Mouse (Mus musculus) hindbrain, embryonic 15.5 days (tissue): ENCODE data around the gene Rbfox1. TPM values are rescaled to one million over a fixed set of nuclear protein-coding genes. Genes with fewer than 3 reads are reported as not detected.

Source experiments
- ATAC-seq: fragments of 200-750 bp; cut with Nextera tagmentation; 2 replicates; pipeline ENCODE4 v1.8.0; 2017; ENCODE audit warnings: low read depth, moderate number of reproducible peaks, moderate TSS enrichment; ENCODE audit not compliant: low FRiP score
- H3K27ac ChIP-seq: fragments of 300-500 bp; sonication (generic); replicated peaks from 2 replicates; pipeline ENCODE4 v1.5.1; 2015; ENCODE audit warnings: mild to moderate bottlenecking, inconsistent platforms
- H3K27me3 ChIP-seq: fragments of 300-500 bp; sonication (generic); 2 replicates; pipeline ENCODE4 v1.6.1; 2015; ENCODE audit warnings: control low read depth, inconsistent platforms
- H3K36me3 ChIP-seq: fragments of 300-500 bp; sonication (generic); 2 replicates; pipeline ENCODE4 v1.6.1; 2015; ENCODE audit warnings: control low read depth, inconsistent platforms
- H3K4me1 ChIP-seq: fragments of 300-500 bp; sonication (generic); replicated peaks from 2 replicates; pipeline ENCODE4 v1.6.1; 2015; ENCODE audit warnings: control low read depth, inconsistent platforms
- H3K4me2 ChIP-seq: fragments of 300-500 bp; sonication (generic); 2 replicates; pipeline ENCODE4 v1.6.1; 2015; ENCODE audit warnings: moderate library complexity, mild to moderate bottlenecking, inconsistent platforms
- H3K4me3 ChIP-seq: fragments of 300-500 bp; sonication (generic); 2 replicates; pipeline ENCODE4 v1.5.1; 2015; ENCODE audit warnings: mild to moderate bottlenecking, inconsistent platforms
- H3K9ac ChIP-seq: fragments of 300-500 bp; sonication (generic); 2 replicates; pipeline ENCODE4 v1.6.1; 2015; ENCODE audit warnings: inconsistent platforms
- H3K9me3 ChIP-seq: fragments of 300-500 bp; sonication (generic); 2 replicates; pipeline ENCODE4 v1.6.1; 2016; ENCODE audit warnings: control low read depth, inconsistent platforms
- WGBS: fragments of 180-500 bp; shearing (Covaris S2); methylation state at CpG from one replicate; pipeline ENCODE4 v1.1.7; 2015; 5-methylcytosine and 5-hydroxymethylcytosine counted together
- polyA plus RNA-seq: library from polyadenylated mRNA; unstranded; fragments of >200 nt; fragmentation: Nextera tagmentation; extraction: Ambion mirVana; gene quantifications from 2 replicates; pipeline ENCODE4 v1.2.1, GENCODE M21; 2015

Rbfox1 gene
- polyA plus RNA-seq, 1 experiment from 2014 or later = 254 TPM

DNA sequence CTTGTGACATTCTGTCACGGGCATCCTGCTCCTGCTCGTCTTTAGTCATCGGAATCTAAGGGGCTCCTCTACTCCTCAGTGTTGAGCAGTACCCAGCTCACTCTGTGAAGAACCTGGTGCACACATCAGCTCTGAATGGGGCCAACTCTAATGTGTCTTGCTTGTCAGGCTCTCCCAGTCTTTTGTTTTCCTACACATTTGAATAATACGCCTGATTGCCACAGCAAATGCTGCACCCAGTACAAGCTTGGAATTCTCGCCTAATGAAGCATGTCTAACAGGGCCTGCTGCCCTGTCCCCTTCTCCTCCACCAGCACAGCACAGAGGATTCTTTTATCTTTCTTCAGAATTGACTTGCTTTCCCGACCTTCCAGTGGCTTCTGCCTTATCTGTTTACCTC, 1261.3 kb downstream of the Rbfox1 start:
- H3K36me3 ChIP-seq = no peaks in the 10 kb centered on the region
- no peak overlapping the region for H3K4me2 ChIP-seq
- no peaks in the 10 kb centered on the region for H3K27me3 ChIP-seq
- peak; percentile 45; the same call in 1 of the 2 replicates for ATAC-seq
- 11% methylated on average over 6 of the region's 6 CpGs for WGBS
- H3K4me1 ChIP-seq = peaks cover 61% of the 10 kb centered on the region
- H3K9ac ChIP-seq = no peak overlapping the region
- no peak overlapping the region for H3K4me3 ChIP-seq
- H3K27ac ChIP-seq = peak overlapping the region; percentile 47
- H3K9me3 ChIP-seq = no peaks in the 10 kb centered on the region

- 57% methylated on average over 2 of the region's 2 CpGs for WGBS
- no peak for ATAC-seq
- H3K4me1 ChIP-seq = peaks cover 61% of the 10 kb centered on the region
Measured at GRCm38 (mm10) chr16:7147884-7148283, 1262.7 kb downstream of the Rbfox1 start.

DNA sequence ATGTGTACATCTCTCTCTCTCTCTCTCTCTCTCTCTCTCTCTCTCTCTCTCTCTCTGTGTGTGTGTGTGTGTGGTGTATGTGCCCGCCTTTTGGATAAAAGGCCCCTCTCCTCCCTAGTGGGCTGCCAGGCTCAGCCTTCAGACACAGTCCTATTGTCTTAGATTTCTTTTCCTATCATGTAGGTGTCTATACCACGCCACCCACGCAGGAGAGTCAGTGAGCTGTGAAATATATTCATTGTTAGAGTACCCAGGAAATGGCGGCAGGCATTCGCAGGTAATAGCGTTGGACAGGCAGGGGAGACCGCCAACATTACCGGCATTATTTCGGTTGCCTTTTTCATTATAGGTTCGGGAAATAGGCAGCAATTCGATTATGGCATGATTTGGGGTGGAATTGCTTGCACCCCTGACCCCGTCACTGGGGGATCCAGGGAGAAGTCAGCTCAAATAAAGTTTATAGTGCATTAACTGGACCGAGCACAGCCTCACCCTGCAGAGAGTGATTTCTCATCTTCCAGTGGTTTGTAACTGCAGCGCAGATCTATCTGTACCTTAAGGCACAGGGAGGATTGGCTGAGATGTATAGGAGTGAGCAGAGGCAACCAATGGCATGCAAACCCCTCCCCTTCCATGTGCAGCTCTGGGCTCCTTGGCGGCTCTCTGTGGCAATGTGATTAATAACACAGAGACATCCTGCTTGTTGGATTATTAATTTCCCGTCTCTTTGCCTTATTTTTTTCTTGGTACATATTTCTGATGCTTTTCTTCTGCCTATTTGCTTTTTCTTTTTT, 1264.1 kb downstream of the Rbfox1 start:
- 37% methylated on average over 16 of the region's 16 CpGs for WGBS
- H3K27ac ChIP-seq = peak overlapping the region; percentile 81
- peak overlapping the region; percentile 50 for H3K4me2 ChIP-seq
- no peaks in the 10 kb centered on the region for H3K36me3 ChIP-seq
- H3K4me3 ChIP-seq = peak overlapping the region; percentile 20
- ATAC-seq = peak; percentile 88
- peaks cover 61% of the 10 kb centered on the region for H3K4me1 ChIP-seq
- no peaks in the 10 kb centered on the region for H3K27me3 ChIP-seq
- no peaks in the 10 kb centered on the region for H3K9me3 ChIP-seq
- H3K9ac ChIP-seq = no peak overlapping the region

More at GRCm38 (mm10) chr16:7147884-7148283, 1262.7 kb downstream of the Rbfox1 start:
- Histone ChIP-seq H3K36me3 (no peaks in the 10 kb centered on the region), H3K27ac (peak overlapping the region; percentile 47), H3K27me3 (no peaks in the 10 kb centered on the region), H3K4me3 (no peak overlapping the region), H3K9ac (no peak overlapping the region), H3K4me2 (no peak overlapping the region), H3K9me3 (no peaks in the 10 kb centered on the region)

GRCm38 (mm10) chr16:7150201-7150791, 1265.1 kb downstream of the Rbfox1 start:
- Histone ChIP-seq H3K27ac (peak overlapping the region; percentile 81), H3K27me3 (no peaks in the 10 kb centered on the region), H3K9me3 (no peaks in the 10 kb centered on the region), H3K4me3 (peak overlapping the region; percentile 5; the same call in 1 of the 2 replicates), H3K4me1 (peaks cover 57% of the 10 kb centered on the region), H3K4me2 (peak overlapping the region; percentile 50), H3K36me3 (no peaks in the 10 kb centered on the region), H3K9ac (no peak overlapping the region; the same call in 1 of the 2 replicates)
- ATAC-seq = no peak; the same call in 1 of the 2 replicates
- 41% methylated on average over 8 of the region's 8 CpGs for WGBS

DNA sequence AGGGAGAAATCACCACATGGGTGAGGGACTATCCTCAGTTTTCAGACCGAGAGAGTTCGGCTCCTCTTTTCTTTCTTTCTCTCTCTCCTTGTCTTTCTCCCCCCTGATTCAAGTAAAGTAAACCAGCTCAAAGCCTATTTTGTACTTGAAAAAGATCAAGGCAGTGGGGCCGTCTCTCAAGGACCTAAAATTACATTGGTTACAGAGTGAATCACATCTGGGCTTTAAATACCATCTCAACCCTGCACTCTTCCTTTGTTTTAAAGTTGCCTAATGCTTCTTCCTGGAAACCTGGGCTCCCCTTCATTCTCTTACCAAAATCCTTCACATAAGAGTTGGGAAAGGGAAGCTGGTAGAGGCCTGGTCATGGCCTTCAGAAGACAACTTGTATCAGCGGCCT, 1267.2 kb downstream of the Rbfox1 start:
- Histone ChIP-seq H3K4me2 (0 out of 2 replicates have a peak overlapping the region, but pooled peaks have one; percentile 5), H3K9me3 (no peaks in the 10 kb centered on the region), H3K4me3 (no peak overlapping the region), H3K4me1 (peaks cover 36% of the 10 kb centered on the region), H3K9ac (no peak overlapping the region), H3K27me3 (no peaks in the 10 kb centered on the region), H3K36me3 (no peaks in the 10 kb centered on the region), H3K27ac (no peak overlapping the region)
- 90% methylated on average over 4 of the region's 4 CpGs for WGBS
- ATAC-seq = no peak

DNA sequence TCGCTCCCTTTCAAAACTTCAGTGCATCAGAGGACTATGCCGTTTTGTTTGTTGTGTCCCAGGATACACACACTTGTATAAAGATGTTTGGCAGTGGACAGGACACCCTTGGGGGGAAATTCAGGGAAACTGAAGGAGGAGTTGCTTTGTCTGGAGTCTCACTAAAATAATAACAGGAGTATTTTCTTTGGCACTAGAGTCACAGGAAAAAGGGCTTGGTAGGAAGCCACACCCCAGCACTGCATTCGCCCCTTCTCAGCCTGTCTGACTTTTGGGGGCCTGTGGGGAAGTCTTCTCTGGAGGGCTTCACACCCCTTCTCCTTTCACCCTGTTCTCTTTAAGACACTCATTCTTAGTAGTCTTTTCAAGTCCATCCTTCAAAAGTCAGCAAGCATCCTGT, 1269.5 kb downstream of the Rbfox1 start:
- peaks cover 29% of the 10 kb centered on the region for H3K4me1 ChIP-seq
- no peak overlapping the region for H3K9ac ChIP-seq
- no peak for ATAC-seq
- no peak overlapping the region for H3K4me2 ChIP-seq
- 79% methylated on average over 3 of the region's 3 CpGs for WGBS
- no peaks in the 10 kb centered on the region for H3K27me3 ChIP-seq
- H3K36me3 ChIP-seq = no peaks in the 10 kb centered on the region
- H3K9me3 ChIP-seq = no peaks in the 10 kb centered on the region
- H3K4me3 ChIP-seq = no peak overlapping the region
- H3K27ac ChIP-seq = no peak overlapping the region

- Histone ChIP-seq H3K4me2 (no peak overlapping the region), H3K4me1 (peaks cover 26% of the 10 kb centered on the region)
- ATAC-seq = no peak
Measured at GRCm38 (mm10) chr16:7158856-7159826, 1274.0 kb downstream of the Rbfox1 start.

DNA sequence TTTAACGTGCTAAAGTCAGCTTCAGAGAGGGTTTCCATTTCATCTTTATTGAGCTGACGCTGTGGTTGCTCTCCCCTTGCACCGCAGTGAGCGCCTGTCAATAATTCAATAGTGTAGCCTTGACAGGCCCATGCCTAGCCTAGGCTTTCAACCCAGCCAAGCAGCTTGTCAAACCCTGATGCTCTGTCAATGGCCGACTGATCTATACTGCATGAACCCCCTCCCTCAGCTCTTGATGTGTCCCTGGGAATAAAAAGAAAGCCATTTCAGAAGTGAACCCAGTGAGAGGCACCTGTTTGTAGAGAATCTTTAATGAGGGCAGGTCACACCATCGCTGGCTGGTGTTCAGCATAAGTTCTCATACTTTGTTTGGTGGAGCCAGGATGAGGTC, 1274.7 kb downstream of the Rbfox1 start:
- Histone ChIP-seq H3K27me3 (no peaks in the 10 kb centered on the region), H3K4me3 (no peak overlapping the region), H3K9ac (no peak overlapping the region), H3K9me3 (no peaks in the 10 kb centered on the region), H3K4me2 (no peak overlapping the region), H3K36me3 (no peaks in the 10 kb centered on the region), H3K27ac (no peak overlapping the region), H3K4me1 (peaks cover 29% of the 10 kb centered on the region)
- no peak for ATAC-seq
- 57% methylated on average over 6 of the region's 6 CpGs for WGBS

More at GRCm38 (mm10) chr16:7158856-7159826, 1274.0 kb downstream of the Rbfox1 start:
- 54% methylated on average over 8 of the region's 8 CpGs for WGBS
- no peaks in the 10 kb centered on the region for H3K27me3 ChIP-seq
- H3K27ac ChIP-seq = peak overlapping the region; percentile 63
- H3K9me3 ChIP-seq = no peaks in the 10 kb centered on the region
- no peak overlapping the region for H3K9ac ChIP-seq
- no peaks in the 10 kb centered on the region for H3K36me3 ChIP-seq
- no peak overlapping the region for H3K4me3 ChIP-seq

GRCm38 (mm10) chr16:7162168-7162567, 1277.0 kb downstream of the Rbfox1 start:
- no peak overlapping the region for H3K4me2 ChIP-seq
- H3K4me1 ChIP-seq = peaks cover 29% of the 10 kb centered on the region
- no peaks in the 10 kb centered on the region for H3K36me3 ChIP-seq
- ATAC-seq = no peak
- H3K9me3 ChIP-seq = no peaks in the 10 kb centered on the region
- 47% methylated on average over 4 of the region's 4 CpGs for WGBS
- H3K27me3 ChIP-seq = no peaks in the 10 kb centered on the region
- peak overlapping the region; percentile 46; the same call in 1 of the 2 replicates for H3K27ac ChIP-seq
- H3K9ac ChIP-seq = no peak overlapping the region
- no peak overlapping the region for H3K4me3 ChIP-seq

- Histone ChIP-seq H3K27me3 (no peaks in the 10 kb centered on the region), H3K4me3 (no peak overlapping the region), H3K4me1 (peaks cover 24% of the 10 kb centered on the region), H3K9me3 (no peaks in the 10 kb centered on the region), H3K27ac (peak overlapping the region; percentile 58), H3K9ac (no peak overlapping the region), H3K4me2 (no peak overlapping the region), H3K36me3 (no peaks in the 10 kb centered on the region)
- ATAC-seq = no peak
- 62% methylated on average over 4 of the region's 4 CpGs for WGBS
Measured at GRCm38 (mm10) chr16:7163688-7164087, 1278.5 kb downstream of the Rbfox1 start.

DNA sequence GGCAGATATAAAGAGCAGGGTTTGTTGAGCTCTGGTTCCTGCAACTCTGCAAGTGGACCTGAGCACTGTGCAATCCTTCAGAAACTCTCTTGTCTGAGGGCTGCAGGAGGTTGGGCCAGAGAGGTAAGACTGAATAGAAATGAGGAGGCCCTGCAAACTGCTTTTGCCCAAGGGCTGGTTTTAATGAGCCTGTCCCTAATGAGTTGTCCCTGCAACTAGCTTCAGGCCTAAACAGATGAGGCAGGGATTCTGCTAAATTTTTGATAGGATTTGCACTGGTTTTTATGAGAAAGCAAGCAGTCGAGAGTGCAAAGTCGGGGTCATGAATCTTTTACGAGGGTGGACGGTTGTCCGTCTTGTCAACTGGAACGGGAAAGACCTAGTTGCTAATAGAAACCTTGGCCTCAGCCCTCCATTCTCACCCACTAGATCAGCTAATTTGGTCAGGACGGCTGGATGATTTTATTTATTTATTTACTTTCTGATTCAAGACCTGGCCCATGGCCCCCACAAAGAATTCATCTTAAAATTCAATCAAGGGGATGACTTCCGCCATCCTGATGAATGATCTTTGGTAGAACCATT, 1279.1 kb downstream of the Rbfox1 start:
- Histone ChIP-seq H3K9me3 (no peaks in the 10 kb centered on the region), H3K27me3 (no peaks in the 10 kb centered on the region), H3K36me3 (no peaks in the 10 kb centered on the region), H3K4me2 (no peak overlapping the region), H3K9ac (no peak overlapping the region), H3K4me1 (peaks cover 18% of the 10 kb centered on the region), H3K4me3 (no peak overlapping the region), H3K27ac (peak overlapping the region; percentile 58)
- WGBS = 60% methylated on average over 8 of the region's 8 CpGs
- no peak for ATAC-seq
